Mouse (Mus musculus): ENCODE results near the gene Ssxb2. TPM values are rescaled to one million over a fixed set of nuclear protein-coding genes. Genes with fewer than 3 reads are reported as not detected.
"Not testable (repeated sequence)": the region's sequence is repeated elsewhere in the genome, so short reads cannot be mapped to it uniquely, and the experiment has no call there.

The Ssxb2 gene
- not detected in 2 replicates for polyA plus RNA-seq (2015; fragmentation: Nextera tagmentation; extraction: Ambion mirVana)

GRCm38 (mm10) chrX:8461626-8462025 is at the start of gene Ssxb2:
Gene Ssxb2 (minus strand): TSS chrX:8461726.
- not testable (repeated sequence) for H3K27me3 ChIP-seq; H3K9me3 ChIP-seq (replicated peaks); H3K36me3 ChIP-seq; H3K9ac ChIP-seq; H3K4me3 ChIP-seq (replicated peaks); ATAC-seq (ENCODE audit: insufficient number of reproducible peaks, low FRiP score, low TSS enrichment, low read depth); H3K4me2 ChIP-seq (replicated peaks); H3K27ac ChIP-seq (replicated peaks); H3K4me1 ChIP-seq
- WGBS: 64% methylated on average over 2 of the region's 2 CpGs

GRCm38 (mm10) chrX:8413005-8413404 is 48.5 kb downstream of the Ssxb2 start, which contains the start of gene Ssxb1:
Gene Ssxb1 (plus strand): TSS chrX:8413305.
- H3K9me3 ChIP-seq (replicated peaks); H3K9ac ChIP-seq; H3K36me3 ChIP-seq; H3K27ac ChIP-seq (replicated peaks); H3K4me2 ChIP-seq (replicated peaks); H3K27me3 ChIP-seq; H3K4me1 ChIP-seq; H3K4me3 ChIP-seq (replicated peaks); ATAC-seq (ENCODE audit: insufficient number of reproducible peaks, low FRiP score, low TSS enrichment, low read depth): not testable (repeated sequence)
- WGBS: 20% methylated on average over 1 of the region's 1 CpGs

Other genes with a start within 250 kb of the Ssxb2 start
- gene Ftsj1, start 209.3 kb downstream of the Ssxb2 start, polyA plus RNA-seq (2015; fragmentation: Nextera tagmentation; extraction: Ambion mirVana): 38.3 and 40.6 TPM in 2 replicates
- 0.18 and 0.64 TPM in 2 replicates for gene Slc38a5, start 190.6 kb downstream of the Ssxb2 start, polyA plus RNA-seq (2015; fragmentation: Nextera tagmentation; extraction: Ambion mirVana)
- gene Ssxb10, start 134.3 kb downstream of the Ssxb2 start, polyA plus RNA-seq (2015; fragmentation: Nextera tagmentation; extraction: Ambion mirVana): not detected in 2 replicates
- not detected in 2 replicates for gene Ssxb9, start 94.7 kb downstream of the Ssxb2 start, polyA plus RNA-seq (2015; fragmentation: Nextera tagmentation; extraction: Ambion mirVana)
- not detected in 2 replicates for gene Ssxb1, start 48.4 kb downstream of the Ssxb2 start, polyA plus RNA-seq (2015; fragmentation: Nextera tagmentation; extraction: Ambion mirVana)
- not detected in 2 replicates for gene Gm14459, start 63.2 kb upstream of the Ssxb2 start, polyA plus RNA-seq (2015; fragmentation: Nextera tagmentation; extraction: Ambion mirVana)
- not detected in 2 replicates for gene Ssxb6, start 86.5 kb upstream of the Ssxb2 start, polyA plus RNA-seq (2015; fragmentation: Nextera tagmentation; extraction: Ambion mirVana)
- not detected in 2 replicates for gene Ssxb3, start 130.1 kb upstream of the Ssxb2 start, polyA plus RNA-seq (2015; fragmentation: Nextera tagmentation; extraction: Ambion mirVana)
- gene Ssxb8, start 229.1 kb upstream of the Ssxb2 start, polyA plus RNA-seq (2015; fragmentation: Nextera tagmentation; extraction: Ambion mirVana): not detected in 2 replicates

All from embryonic facial prominence, embryonic 15.5 days (tissue).